Mouse (Mus musculus) Patski (cell line): ENCODE results near the gene Rabep1. TPM values are rescaled to one million over a fixed set of nuclear protein-coding genes. Genes with fewer than 3 reads are reported as not detected.

Experiments used
- ATAC-seq: fragments of 100-300 bp; one replicate; pipeline ENCODE4 v1.8.0; 2021
- CTCF ChIA-PET: fragments of 350-600 bp; sonication (Branson Sonifier 250); formaldehyde crosslinking; loops from one replicate; lab custom pipeline; 2022; ENCODE audit warnings: inconsistent platforms; lab: Charles Lee
- POLR2A ChIA-PET: fragments of 350-600 bp; sonication (Branson Sonifier 250); formaldehyde crosslinking; loops from one replicate; lab custom pipeline; 2022; ENCODE audit warnings: antibody characterized with exemption, inconsistent platforms; lab: Charles Lee
- DNase-seq: peaks from one replicate; pipeline ENCODE4 v3.0.0-alpha.2; 2011; ENCODE audit warnings: low read depth, low spot score
- H3K27me3 ChIP-seq: fragments of 371-371 bp; one replicate; pipeline ENCODE4 v1.5.1; 2021
- CTCF ChIP-seq: fragments of 100-300 bp; IDR thresholded peaks from one replicate; pipeline ENCODE4 v1.5.1; 2021
- in situ Hi-C: fragments of 300-500 bp; cut with MboI; formaldehyde crosslinking; loops from 3 replicates; pipeline ENCODE4 v1.11.1; 2018; ENCODE audit warnings: low pct_unique_long_range_greater_than_20kb, mixed read lengths
- polyA plus RNA-seq: library from polyadenylated mRNA; unstranded; gene quantifications from one replicate; pipeline ENCODE4 v1.2.3, GENCODE M21; 2021

Gene Rabep1
- polyA plus RNA-seq = 48.8 TPM

DNA sequence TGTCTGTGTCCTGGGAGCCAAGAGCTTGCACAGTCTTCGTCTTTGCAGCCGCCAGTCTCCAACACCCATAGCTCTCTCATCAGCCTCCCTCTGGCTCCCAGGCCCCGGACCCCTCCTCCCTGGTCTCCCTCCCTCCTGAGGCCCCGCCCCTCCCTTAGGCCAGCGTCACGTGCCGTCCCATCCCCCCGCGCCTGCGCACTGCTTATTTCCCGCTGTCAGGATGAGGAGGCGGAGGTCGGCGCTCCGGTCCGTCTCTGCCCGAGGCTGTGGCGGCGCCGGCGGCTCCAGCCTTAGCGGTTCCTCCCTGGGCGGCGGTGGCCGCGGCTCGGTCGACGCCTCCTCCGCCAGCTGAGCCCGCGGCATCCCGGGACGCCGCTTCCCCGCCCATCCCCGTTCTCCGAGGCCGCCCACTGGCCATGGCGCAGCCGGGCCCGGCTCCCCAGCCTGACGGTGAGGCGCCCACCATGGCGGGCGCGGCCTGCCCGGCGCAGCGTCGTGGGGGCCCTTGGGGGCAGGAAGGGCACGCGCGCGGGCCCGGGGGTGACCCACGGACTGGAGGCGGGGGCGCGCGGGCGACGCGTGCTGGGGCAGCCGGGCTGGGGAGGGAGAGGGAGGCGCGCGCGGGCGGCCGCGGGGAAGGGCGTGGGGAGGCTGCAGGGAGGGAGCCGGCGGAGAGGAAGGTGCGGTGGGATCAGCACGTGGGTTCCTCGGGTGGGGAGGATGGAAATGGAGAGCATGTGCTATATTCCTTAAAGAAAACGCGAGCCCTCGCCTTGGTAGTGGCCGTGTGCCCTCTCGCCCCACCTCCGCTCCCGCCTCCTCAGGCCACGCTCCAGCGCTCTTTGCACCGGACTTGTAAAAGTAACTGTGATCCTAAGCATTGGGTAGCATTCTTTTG, at the start of gene Rabep1:
Gene Rabep1 (plus strand): TSS at position 220 of the 898 bp plus-strand sequence.
- in situ Hi-C loops = no loop called here
- POLR2A ChIA-PET = interaction anchor here (0.5 to 1.3 kb wide), 2 partner anchors 12 to 608 kb away, joined by 4 to 7 read pairs; no protein-coding TSS in a partner anchor

DNA sequence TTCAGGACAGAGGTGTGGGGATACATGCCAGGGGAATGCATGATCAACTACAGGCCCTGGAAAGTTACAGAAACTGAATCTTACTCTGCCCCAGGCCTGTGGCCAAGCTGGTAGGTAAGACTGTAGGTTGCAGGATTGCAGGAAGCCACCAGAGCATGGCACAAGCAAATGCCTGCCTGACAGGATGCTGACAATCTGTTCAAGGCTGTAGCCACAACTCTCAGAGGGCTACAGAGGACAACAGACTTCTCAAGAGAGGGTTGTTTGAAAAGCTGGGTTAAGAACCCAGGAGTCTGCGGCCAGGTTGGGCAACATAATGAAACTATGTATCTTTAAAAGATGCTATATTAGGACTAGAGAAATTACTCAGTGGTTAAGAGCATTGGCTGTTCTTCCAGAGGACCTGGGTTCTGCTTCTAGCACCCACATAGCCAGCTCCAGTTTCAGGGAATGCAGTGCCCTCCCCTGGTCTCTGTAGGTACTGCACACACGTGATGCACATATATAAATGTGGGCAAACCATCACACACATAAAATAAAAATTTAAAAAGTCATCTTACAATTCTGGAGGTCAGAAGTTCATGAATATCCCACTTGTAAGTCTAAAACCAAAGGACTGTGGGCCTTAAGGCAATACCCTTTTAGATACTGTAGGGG, 42.2 kb upstream of the Rabep1 start:
- POLR2A ChIA-PET = no interaction called here
- ATAC-seq (no peak), DNase-seq (no peak)
- CTCF ChIA-PET = no interaction called here
- peak; percentile 48 for TF ChIP-seq CTCF
- no peaks in the 10 kb centered on the region for H3K27me3 ChIP-seq
- in situ Hi-C loops = no loop called here

More for the DNA sequence above, at the start of gene Rabep1:
- H3K27me3 ChIP-seq = no peaks in the 10 kb centered on the region
- no peak for TF ChIP-seq CTCF
- peak; percentile 87 for ATAC-seq
- CTCF ChIA-PET = interaction anchor here (0.8 to 1.1 kb wide), 2 partner anchors 24 to 48 kb away, joined by 3 to 4 read pairs; no protein-coding TSS in a partner anchor
- DNase-seq = no peak

- ChIA-PET POLR2A (no interaction called here), CTCF (no interaction called here)
- no peaks in the 10 kb centered on the region for H3K27me3 ChIP-seq
- in situ Hi-C loops = no loop called here
- ATAC-seq = no peak
- no peak for TF ChIP-seq CTCF
- no peak for DNase-seq
Measured at GRCm38 (mm10) chr11:70802865-70803261, 41.7 kb upstream of the Rabep1 start.

- ChIA-PET CTCF (no interaction called here), POLR2A (no interaction called here)
- H3K27me3 ChIP-seq = no peaks in the 10 kb centered on the region
- ATAC-seq (no peak), DNase-seq (no peak)
- in situ Hi-C loops = no loop called here
- TF ChIP-seq CTCF = no peak
Measured at GRCm38 (mm10) chr11:70803711-70804200, 40.8 kb upstream of the Rabep1 start.

DNA sequence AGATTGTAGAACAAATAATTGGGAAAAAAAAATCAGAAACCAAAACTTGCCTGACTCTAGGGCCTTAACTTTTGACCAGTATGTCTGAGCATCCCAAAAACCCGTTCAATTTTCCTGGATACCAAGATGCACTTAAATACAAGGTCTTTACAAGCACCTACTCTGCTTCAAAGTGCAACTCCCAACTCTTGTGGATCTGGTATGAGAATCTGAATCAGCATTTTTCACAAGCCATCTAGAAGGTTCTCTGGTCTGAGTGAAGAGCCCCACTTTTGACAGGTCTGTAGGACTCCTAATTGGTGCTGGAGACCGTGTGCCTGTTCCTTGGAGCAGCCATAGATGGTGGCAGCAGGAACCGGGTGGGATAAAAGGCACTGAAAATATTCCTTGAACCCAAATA, 40.2 kb upstream of the Rabep1 start:
- CTCF ChIA-PET = no interaction called here
- no peak for TF ChIP-seq CTCF
- H3K27me3 ChIP-seq = no peaks in the 10 kb centered on the region
- DNase-seq = no peak
- in situ Hi-C loops = no loop called here
- ATAC-seq = no peak
- POLR2A ChIA-PET = no interaction called here

GRCm38 (mm10) chr11:70805641-70806175, 38.9 kb upstream of the Rabep1 start:
- ChIA-PET CTCF (no interaction called here), POLR2A (no interaction called here)
- in situ Hi-C loops = no loop called here
- DNase-seq (no peak), ATAC-seq (no peak)
- no peaks in the 10 kb centered on the region for H3K27me3 ChIP-seq
- TF ChIP-seq CTCF = no peak

DNA sequence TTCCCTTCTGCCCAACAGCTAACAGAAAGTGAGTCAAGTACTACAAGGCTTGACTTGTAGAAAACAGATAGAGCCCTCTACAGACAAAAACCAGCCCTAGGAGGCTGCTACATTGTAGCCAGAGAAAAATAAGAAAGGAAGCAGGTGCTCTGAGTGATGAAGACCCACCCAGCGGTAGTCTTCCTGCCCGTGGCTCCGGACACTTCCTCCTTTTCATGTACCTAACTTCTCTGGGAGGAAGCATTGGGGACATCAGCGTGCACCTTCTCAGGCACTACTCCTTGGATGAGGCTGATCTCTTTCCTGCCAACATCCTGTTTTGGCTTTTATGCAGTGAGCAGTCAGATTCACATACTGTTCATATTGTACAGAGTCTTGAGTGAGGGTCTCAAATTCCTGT, 37.9 kb upstream of the Rabep1 start:
- ChIA-PET POLR2A (no interaction called here), CTCF (no interaction called here)
- in situ Hi-C loops = no loop called here
- no peaks in the 10 kb centered on the region for H3K27me3 ChIP-seq
- DNase-seq = no peak
- no peak for ATAC-seq
- TF ChIP-seq CTCF = no peak

GRCm38 (mm10) chr11:70807630-70808029, 36.9 kb upstream of the Rabep1 start:
- no peaks in the 10 kb centered on the region for H3K27me3 ChIP-seq
- TF ChIP-seq CTCF = no peak
- no peak for DNase-seq
- CTCF ChIA-PET = interaction anchor here (1.0 kb wide), 1 partner anchor 13 kb away, joined by 3 read pairs; no protein-coding TSS in a partner anchor
- POLR2A ChIA-PET = no interaction called here
- ATAC-seq = no peak
- in situ Hi-C loops = no loop called here

- CTCF ChIA-PET = interaction anchor here (1.0 kb wide), 1 partner anchor 13 kb away, joined by 3 read pairs; no protein-coding TSS in a partner anchor
- DNase-seq (peak; percentile 22), ATAC-seq (no peak)
- H3K27me3 ChIP-seq = no peaks in the 10 kb centered on the region
- no peak for TF ChIP-seq CTCF
- POLR2A ChIA-PET = interaction anchor here (0.6 kb wide), 1 partner anchor 24 kb away, joined by 3 read pairs; no protein-coding TSS in a partner anchor
- in situ Hi-C loops = no loop called here
Measured at GRCm38 (mm10) chr11:70808101-70808500, 36.5 kb upstream of the Rabep1 start.

DNA sequence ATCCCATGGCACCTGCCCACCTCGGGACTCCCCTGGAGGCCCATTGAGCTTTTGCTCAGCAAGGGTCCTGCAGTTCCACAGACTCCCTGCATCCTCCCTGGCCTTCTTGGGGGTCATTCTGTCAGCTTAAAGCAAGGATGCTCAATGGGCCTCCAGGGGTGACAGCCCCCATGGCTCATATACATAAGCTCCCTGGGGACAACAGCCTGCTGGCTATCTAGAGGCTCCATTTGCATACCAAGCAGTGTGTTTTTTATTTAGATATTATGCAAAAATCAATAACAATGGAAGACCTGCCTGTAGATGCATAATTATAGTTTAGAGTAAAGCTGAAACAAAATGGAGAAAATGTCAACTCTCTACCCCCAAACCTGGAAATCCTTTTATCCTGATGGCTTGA, 35.6 kb upstream of the Rabep1 start:
- no peaks in the 10 kb centered on the region for H3K27me3 ChIP-seq
- ChIA-PET POLR2A (interaction anchor here (0.5 to 0.7 kb wide), 3 partner anchors 24 to 60 kb away, joined by 3 to 8 read pairs (median 3); no protein-coding TSS in a partner anchor), CTCF (interaction anchor here (0.8 to 1.3 kb wide), 2 partner anchors 13 to 31 kb away, joined by 4 to 6 read pairs; no protein-coding TSS in a partner anchor)
- in situ Hi-C loops = no loop called here
- ATAC-seq = no peak
- no peak for DNase-seq
- no peak for TF ChIP-seq CTCF
